Mouse (Mus musculus) thymus, postnatal 0 days (tissue): ENCODE measurements at regions not wholly inside any gene's neighbourhood (a gene's known extent, or its start where the extent isn't known, plus 50 kb on each side); places are given as distances from the start of the nearest gene placed in this dataset.

Experiments
- DNase-seq: peaks from one replicate; pipeline ENCODE4 v3.0.0-alpha.2; 2015; ENCODE audit warnings: low spot score

DNA sequence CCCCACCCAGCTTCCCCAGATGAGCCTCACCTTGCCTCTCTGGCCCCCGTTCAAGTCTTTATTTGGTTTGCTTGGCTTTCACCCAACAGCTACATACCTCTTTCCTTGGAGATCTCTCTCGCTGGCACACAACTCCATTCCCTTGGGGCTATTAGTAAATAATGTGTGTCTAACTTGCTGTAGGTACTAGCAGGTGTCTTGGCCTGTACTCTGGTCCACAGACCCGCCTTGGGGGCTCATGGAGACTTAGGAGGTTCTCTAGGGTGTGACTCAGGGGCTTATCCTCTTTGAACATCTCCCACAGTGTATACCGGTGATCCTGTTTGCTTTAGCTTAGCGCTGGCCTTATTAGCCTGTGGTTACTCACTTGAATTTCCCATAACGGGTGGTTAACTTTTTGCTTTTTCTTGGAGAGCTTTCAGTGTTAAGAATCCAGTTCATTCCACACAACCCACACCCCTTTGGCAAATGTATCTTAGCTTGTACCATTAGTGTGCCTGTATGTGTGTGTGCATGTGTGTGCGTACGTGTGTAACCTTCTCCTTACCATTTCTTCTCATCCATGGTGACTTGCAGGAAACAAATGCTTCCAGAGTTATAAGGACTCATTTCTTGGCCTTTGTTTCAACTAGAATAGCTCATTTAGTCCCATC, 67.3 kb upstream of the Map4k3 start:
- no peak for DNase-seq

DNA sequence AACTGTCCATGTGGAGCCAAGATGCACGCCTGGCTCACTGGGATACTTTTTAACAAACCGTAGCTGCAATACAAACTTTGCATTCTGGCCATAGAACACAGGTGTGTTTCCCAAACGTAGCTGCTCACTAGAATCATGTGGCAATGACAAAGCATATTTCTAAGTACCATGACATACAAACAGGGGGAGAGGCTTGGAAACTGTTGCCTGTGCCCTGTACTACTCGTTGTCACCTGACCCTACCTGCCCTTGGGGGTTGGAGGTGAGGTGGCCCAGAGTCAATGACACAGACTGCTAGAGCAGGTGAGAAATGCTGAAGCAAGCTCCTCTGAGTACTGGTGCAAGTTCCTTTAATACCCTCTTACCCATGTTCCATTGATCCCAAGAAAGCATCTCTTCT, 64.3 kb upstream of the Map4k3 start:
- no peak for DNase-seq

DNA sequence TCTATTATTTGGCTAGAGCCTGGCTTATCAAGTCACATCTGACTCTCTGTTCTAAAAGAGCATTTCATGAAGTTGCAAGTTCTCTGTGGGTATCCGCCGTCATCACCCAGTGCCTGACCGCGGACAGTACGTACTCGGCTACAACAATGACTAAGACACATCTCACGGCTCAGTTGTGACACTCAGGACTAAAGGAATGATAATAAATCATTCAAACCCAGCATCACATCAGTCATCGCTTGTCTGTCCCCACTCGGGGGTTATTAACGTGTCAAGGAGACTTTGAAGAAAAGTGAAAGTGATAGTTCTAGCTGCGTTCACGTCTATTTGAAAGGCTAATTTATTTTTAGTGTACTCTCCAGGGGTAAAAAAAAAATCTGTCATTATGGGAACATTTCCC, 61.4 kb upstream of the Map4k3 start:
- DNase-seq: no peak

DNA sequence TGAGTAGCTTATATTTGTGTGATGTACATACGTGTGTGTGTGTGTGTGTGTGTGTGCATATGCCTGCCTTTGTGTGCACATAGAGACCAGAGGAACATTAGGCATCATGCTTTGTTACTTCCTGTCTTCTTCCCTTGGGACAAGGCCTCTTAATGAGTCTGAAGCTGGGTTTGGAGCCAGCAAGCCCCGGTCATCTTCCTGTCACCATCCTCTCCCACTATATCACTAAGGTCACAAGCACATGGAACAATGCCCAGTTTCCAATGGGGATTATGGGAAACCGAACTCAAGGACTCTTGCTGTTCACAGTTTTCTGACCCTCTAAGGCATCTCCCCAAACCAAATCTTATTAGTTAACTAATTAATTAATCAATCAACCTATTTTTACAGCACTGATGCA, 60.7 kb upstream of the Map4k3 start:
- no peak for DNase-seq

DNA sequence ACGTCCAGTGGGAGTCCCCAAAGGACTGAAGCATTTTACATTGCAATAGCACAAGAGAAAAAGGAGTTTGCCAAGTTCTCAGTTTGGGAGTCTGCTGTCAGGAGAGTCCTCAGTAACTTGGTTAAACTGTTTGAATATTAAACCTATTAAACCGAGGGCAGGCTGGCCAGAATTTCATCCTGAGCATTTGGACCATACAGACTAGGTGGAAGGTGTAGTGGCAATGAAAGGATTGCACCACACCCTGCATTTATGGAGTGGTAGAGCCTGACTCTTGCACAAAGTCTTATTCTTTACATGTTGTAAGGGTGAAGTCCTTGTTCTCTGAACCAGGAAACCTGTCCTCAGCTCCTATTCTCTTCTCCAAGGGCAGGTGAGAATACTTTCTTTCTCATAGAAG, 58.6 kb upstream of the Map4k3 start:
- no peak for DNase-seq

DNA sequence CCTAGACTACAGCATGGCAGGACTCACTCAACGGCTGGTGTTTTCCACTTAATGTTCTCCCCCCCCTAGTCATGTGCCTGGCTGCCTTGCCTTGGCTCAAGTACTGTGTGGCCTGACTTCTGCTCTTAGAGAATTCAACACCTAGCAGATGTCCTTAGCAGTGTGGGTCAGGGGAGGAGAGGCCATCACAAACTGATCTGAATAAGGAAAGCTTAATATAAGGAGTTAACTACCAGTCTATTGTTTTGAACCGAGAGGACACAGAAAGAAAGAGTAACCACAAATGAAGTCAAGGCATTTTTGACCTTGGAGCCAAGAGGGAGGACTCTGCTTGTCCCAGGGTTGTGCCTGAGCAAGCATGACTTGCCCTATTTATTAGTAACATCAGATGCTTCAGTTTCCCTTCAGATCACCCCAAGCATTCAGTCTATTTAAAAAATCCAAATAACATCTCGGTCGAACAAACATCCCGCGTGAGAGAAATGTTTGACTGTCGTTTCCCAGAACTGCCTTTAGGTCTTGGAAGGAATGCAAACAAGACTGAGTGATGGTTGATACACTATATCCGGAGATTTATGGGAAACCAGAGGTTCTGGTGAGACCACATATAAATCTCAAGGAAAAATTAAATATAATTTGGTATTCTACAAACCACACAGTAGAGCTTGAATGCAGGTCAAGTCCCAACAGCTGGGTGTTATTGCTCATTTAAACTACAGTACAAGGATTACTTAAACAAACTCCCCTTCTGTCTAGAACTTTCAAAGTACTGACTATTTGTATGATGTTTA, 58.0 kb upstream of the Map4k3 start:
- DNase-seq: no peak

DNA sequence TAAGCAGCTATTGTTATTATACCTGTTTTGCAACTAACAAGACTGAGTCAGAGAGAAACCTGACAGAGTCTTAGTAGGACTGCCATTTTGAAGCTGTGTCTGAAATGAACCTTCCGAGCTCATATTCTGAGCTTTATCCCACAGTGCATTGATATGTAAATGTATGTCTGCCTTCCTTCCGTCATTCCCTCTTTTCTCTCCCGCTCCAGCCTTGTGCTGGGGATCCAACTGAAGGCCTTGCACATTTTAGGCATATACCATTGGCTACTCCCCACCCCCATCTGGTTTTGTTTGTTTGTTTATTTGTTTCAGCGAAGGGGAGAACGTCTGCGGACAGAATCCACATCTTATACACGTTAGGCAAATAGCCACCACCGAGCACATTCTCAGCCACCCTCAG, 57.2 kb upstream of the Map4k3 start:
- no peak for DNase-seq

DNA sequence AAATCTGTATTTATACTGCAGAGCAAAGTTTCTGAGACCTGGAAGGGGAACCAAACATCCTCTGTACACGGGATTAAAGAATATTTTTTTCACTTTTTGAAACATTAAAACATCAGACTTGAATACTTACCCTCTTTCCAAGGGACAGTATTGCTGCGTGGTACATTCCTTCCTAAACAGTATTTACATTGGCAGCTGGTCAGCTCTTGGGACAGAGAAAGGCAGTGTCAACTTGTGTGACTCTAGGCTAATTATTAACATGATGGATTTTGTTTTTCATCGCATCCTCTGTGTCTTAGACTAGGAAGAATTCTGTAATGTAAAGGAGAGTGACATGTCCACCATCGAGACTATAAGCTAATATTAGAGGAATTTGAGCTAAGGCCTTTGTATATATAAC, 56.8 kb upstream of the Map4k3 start:
- DNase-seq: no peak

DNA sequence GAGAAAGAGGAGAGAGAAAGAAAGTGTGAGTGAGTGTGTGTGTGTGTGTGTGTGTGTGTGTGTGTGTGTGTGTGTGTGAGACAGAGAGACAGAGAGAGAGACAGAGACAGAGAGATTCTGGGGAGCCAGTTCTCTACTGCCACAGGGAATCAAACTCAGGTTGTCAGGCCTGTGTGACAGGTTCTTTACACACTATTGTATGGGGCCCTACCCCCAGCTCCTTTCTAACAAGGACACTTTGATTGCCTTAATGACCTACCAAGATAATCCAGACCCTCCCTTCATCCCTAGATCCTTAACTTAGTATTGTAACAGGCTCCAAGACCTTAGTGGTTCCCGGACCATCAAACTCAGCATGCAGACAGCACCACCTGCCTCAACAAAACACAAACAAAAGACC, 53.9 kb upstream of the Map4k3 start:
- no peak for DNase-seq

DNA sequence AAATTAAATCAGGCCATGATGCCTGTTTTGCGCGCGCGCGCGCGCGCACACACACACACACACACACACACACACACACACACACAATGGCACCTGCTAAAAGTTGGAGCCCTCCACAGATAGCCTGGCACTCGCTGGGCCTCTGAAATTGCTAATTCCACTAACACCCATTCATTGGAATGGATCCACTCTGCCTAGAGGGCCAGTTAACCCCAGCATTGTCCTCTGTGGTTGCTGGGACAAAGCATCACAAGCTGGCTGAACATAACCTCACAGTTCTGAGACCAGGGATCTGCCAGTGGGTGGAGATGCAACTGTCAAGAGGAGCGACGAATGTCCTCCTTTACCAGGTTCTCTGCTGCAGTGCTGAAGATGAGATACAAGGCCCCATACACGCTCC, 53.3 kb upstream of the Map4k3 start:
- no peak for DNase-seq

DNA sequence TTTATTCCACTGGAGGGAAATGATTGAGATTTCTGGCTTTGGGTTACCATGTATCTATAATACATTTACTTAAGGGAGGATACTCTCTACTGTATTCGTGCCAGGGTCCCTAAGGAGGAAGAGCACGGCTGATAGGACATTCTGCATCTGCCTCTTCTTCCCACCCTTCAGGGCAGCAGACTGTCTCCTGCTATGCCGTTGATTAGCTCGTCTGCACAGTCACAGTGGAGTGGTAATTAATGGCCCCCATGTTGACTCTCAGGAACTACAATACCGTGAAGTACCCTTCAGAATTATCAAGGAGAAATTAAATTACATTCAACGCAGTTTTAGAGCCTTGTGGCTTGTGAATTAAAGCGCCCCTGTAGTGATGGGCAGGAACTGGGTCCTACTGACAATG, 52.0 kb upstream of the Map4k3 start:
- no peak for DNase-seq

DNA sequence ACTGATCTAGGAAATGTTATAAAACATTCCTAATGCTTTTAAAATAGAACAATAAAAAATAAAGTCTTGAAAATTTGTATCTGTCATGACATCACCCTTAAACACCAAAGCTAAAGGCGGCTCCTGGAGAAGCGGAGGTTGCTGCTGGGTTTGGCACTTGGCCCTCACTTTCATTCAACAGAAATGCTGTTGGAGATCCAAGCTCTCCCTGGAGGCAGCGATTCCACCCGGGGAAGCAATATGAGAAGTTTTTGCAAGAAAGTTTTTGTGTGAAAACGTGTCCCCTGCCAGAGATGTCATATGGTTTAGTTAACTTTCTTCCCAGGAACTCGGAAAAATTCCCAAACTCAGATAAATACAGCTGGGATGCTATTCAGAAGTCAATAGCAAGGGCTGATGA, 51.5 kb upstream of the Map4k3 start:
- no peak for DNase-seq
